Mouse (Mus musculus): Measurements from ENCODE around the gene Tesc.

DNA sequence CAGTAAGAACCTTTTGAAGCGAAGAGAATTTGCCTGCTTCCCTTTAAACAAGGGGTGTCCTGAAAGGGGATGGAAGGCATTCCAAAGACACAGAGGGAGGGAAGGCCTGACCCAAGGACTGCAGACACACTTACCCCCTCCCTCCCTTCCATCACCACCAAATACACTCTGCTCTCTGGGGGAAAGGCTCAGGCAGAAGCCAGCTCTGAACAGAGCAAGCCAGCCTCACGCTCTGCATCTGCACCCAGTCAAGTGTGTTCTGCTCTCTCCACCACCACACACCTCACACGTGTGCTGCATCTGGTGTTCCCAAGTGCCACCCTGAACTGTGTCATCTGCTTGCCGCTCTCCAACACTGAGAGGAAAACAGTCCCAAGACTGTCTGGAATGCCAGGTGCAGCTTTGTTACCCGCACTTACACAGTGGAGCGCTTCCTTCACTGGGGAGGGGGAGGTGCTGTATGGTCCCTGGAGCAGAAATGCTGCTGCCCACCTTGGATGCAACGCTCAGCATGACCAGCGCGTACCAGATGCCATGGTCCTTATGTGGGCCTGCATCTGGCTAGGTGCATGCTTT is 53.9 kb downstream of the Tesc start:
- no peak for TF ChIP-seq POLR2A (IDR thresholded peaks at IDR 0.05; ENCODE audit: borderline replicate concordance, low read depth, low read length)
- no peak for TF ChIP-seq CTCF (IDR thresholded peaks at IDR 0.05; ENCODE audit: low read depth, low read length)
